Mouse (Mus musculus): Measurements from ENCODE around the gene Cacng8.

- TF ChIP-seq CTCF (conservative IDR thresholded peaks at IDR 0.05; ENCODE audit: insufficient read depth, insufficient read length, low read depth, low read length) (no peak), POLR2A (IDR thresholded peaks at IDR 0.05; ENCODE audit: low read depth, low read length) (no peak)
These were observed 45.2 kb upstream of the Cacng8 start for GRCm38 (mm10) chr7:3345301-3345700.
